17 mouse cellular contexts compared by ENCODE assay signal in genomic region chr7:142488053-142488452, GRCm38 (mm10). TPM values are rescaled to one million over a fixed set of nuclear protein-coding genes. Genes with fewer than 3 reads are reported as not detected.
A peak's percentile ranks its signal among the peaks of the same experiment; 100 is the strongest.
DNase-seq lines count a peak whose midpoint lies in the region; ATAC-seq and TF ChIP-seq lines count a peak whose summit lies in the region.
"Had no signal": no experiment of that assay in that cellular context is flagged by ENCODE, and none has a peak within 500 bp of the region (broad histone marks: within the 10 kb centered on the region; RNA-seq: fewer than 3 reads in every experiment).

No protein-coding gene starts in this region.

- peaks cover 35% of the 10 kb centered on the region for H3K4me1 ChIP-seq in kidney, embryonic 15.5 days
- peaks cover 53% of the 10 kb centered on the region for H3K4me1 ChIP-seq in embryonic facial prominence, embryonic 13.5 days
- peaks cover 25% of the 10 kb centered on the region for H3K4me1 ChIP-seq in neural tube, embryonic 13.5 days (replicated peaks)

- no peaks in the 10 kb centered on the region for H3K9me3 ChIP-seq in kidney, embryonic 15.5 days (replicated peaks)
- H3K9me3 ChIP-seq in embryonic facial prominence, embryonic 13.5 days: no peaks in the 10 kb centered on the region
- no peaks in the 10 kb centered on the region for H3K9me3 ChIP-seq in neural tube, embryonic 13.5 days
- H3K9me3 ChIP-seq: forebrain, embryonic 13.5 days; neural tube, embryonic 12.5 days had no signal

- no peak overlapping the region for H3K9ac ChIP-seq in kidney, embryonic 15.5 days
- peak overlapping the region; percentile 28; the same call in 1 of the 2 replicates for H3K9ac ChIP-seq in embryonic facial prominence, embryonic 13.5 days
- H3K9ac ChIP-seq in neural tube, embryonic 13.5 days: no peak overlapping the region
- H3K9ac ChIP-seq: forebrain, embryonic 13.5 days; neural tube, embryonic 12.5 days had no signal

- H3K4me2 ChIP-seq in kidney, embryonic 15.5 days: no peak overlapping the region
- no peak overlapping the region for H3K4me2 ChIP-seq in embryonic facial prominence, embryonic 13.5 days
- no peak overlapping the region for H3K4me2 ChIP-seq in neural tube, embryonic 13.5 days

- H3K4me3 ChIP-seq in gastrocnemius, adult 2 months: peak overlapping the region; percentile 58; the same call in 1 of the 2 replicates
- H3K4me3 ChIP-seq in kidney, embryonic 15.5 days (replicated peaks): no peak overlapping the region
- H3K4me3 ChIP-seq in embryonic facial prominence, embryonic 13.5 days: no peak overlapping the region
- no peak overlapping the region for H3K4me3 ChIP-seq in neural tube, embryonic 13.5 days
- H3K4me3 ChIP-seq: forebrain, embryonic 13.5 days; neural tube, embryonic 12.5 days had no signal

- no peak for ATAC-seq in kidney, embryonic 15.5 days (replicated peaks; ENCODE audit: low FRiP score)
- ATAC-seq in embryonic facial prominence, embryonic 13.5 days (ENCODE audit: insufficient number of reproducible peaks, insufficient read depth, low FRiP score, low TSS enrichment, low read depth): no peak
- no peak for ATAC-seq in neural tube, embryonic 13.5 days (ENCODE audit: low read depth)

- H3K27me3 ChIP-seq in kidney, embryonic 15.5 days: no peaks in the 10 kb centered on the region
- H3K27me3 ChIP-seq in embryonic facial prominence, embryonic 13.5 days: no peaks in the 10 kb centered on the region
- H3K27me3 ChIP-seq in neural tube, embryonic 13.5 days: peaks cover 3% of the 10 kb centered on the region; the same call in 1 of the 2 replicates
- H3K27me3 ChIP-seq: forebrain, embryonic 13.5 days had no signal

- DNase-seq in gastrocnemius, adult 2 months: no peak
- no peak for DNase-seq in gastrocnemius, adult 18-20 months (ENCODE audit: low spot score)
- DNase-seq in kidney, postnatal 36 days: no peak
- no peak for DNase-seq in adrenal gland, adult 18-20 months (ENCODE audit: low spot score in 2 of 2)
- no peak for DNase-seq in layer of hippocampus, postnatal 10 days (ENCODE audit: low spot score in 2 of 2)
- DNase-seq: cerebellum, adult 11-12 months; lung, adult 18-20 months; thymus, adult 2 months had no signal

- no peak for TF ChIP-seq CTCF in gastrocnemius, adult 2 months (IDR thresholded peaks at IDR 0.05)

- 78% methylated on average over 3 of the region's 3 CpGs for WGBS in kidney, embryonic 15.5 days
- 89% methylated on average over 3 of the region's 3 CpGs for WGBS in embryonic facial prominence, embryonic 13.5 days
- WGBS in neural tube, embryonic 13.5 days: 85% methylated on average over 3 of the region's 3 CpGs

- H3K27ac ChIP-seq in gastrocnemius, adult 2 months: peak overlapping the region; percentile 98
- H3K27ac ChIP-seq in kidney, embryonic 15.5 days: peak overlapping the region; percentile 66
- peak overlapping the region; percentile 94 for H3K27ac ChIP-seq in embryonic facial prominence, embryonic 13.5 days
- peak overlapping the region; percentile 78; the same call in 1 of the 2 replicates for H3K27ac ChIP-seq in neural tube, embryonic 13.5 days (replicated peaks)
- H3K27ac ChIP-seq: forebrain, embryonic 13.5 days; neural tube, embryonic 12.5 days had no signal

- H3K36me3 ChIP-seq in kidney, embryonic 15.5 days: peaks cover 88% of the 10 kb centered on the region
- peaks cover 17% of the 10 kb centered on the region; the same call in 1 of the 2 replicates for H3K36me3 ChIP-seq in embryonic facial prominence, embryonic 13.5 days
- no peaks in the 10 kb centered on the region for H3K36me3 ChIP-seq in neural tube, embryonic 13.5 days
- H3K36me3 ChIP-seq: neural tube, embryonic 12.5 days had no signal

- intact Hi-C loops in gastrocnemius, adult 2 months (cut with DNase I): loop anchor here (5.0 kb wide), 1 partner anchor 94 kb away; no protein-coding TSS in a partner anchor

RNA-seq across cellular contexts. Expression of gene Tnnt3, which starts 10.6 kb away (rescaled TPM):
- total RNA-seq in gastrocnemius, adult 2 months (2021): over 10,000 TPM; 28,899 to 38,022 TPM
- over 10,000 TPM; 35,269 to 35,976 TPM for total RNA-seq in gastrocnemius, adult 18-20 months (2021)
- polyA plus RNA-seq in kidney, embryonic 15.5 days (2015; fragmentation: Nextera tagmentation; extraction: Ambion mirVana): 23.5 and 46.2 TPM in 2 replicates
- 3.8 and 5.8 TPM in 2 replicates for polyA plus RNA-seq in embryonic facial prominence, embryonic 13.5 days (2015; fragmentation: Nextera tagmentation; extraction: Ambion mirVana)
- polyA plus RNA-seq in neural tube, embryonic 13.5 days (2015; fragmentation: Nextera tagmentation; extraction: Ambion mirVana): 2.4 and 8.4 TPM in 2 replicates
- total RNA-seq in adrenal gland, adult 18-20 months (2021): 10 to 100 TPM in 1 of 2 experiments, under 1 TPM in 1; 0.83 to 16.2 TPM
- total RNA-seq in layer of hippocampus, postnatal 10 days (2021): under 1 TPM; 0.82 to 0.96 TPM
- total RNA-seq: left cerebral cortex, postnatal 25 days had no signal

RNA-seq across cellular contexts. Expression of gene Lsp1, which starts 27.4 kb away (rescaled TPM):
- 10 to 100 TPM; 25.8 to 47.3 TPM for total RNA-seq in gastrocnemius, adult 2 months (2021)
- 10 to 100 TPM; 30.3 to 38.4 TPM for total RNA-seq in gastrocnemius, adult 18-20 months (2021)
- polyA plus RNA-seq in kidney, embryonic 15.5 days (2015; fragmentation: Nextera tagmentation; extraction: Ambion mirVana): 115 and 139 TPM in 2 replicates
- 28.5 and 29.2 TPM in 2 replicates for polyA plus RNA-seq in embryonic facial prominence, embryonic 13.5 days (2015; fragmentation: Nextera tagmentation; extraction: Ambion mirVana)
- 9.3 and 15.8 TPM in 2 replicates for polyA plus RNA-seq in neural tube, embryonic 13.5 days (2015; fragmentation: Nextera tagmentation; extraction: Ambion mirVana)
- total RNA-seq in adrenal gland, adult 18-20 months (2021): 10 to 100 TPM; 17.0 to 24.2 TPM
- total RNA-seq in layer of hippocampus, postnatal 10 days (2021): 1 to 10 TPM; 3.6 to 5.0 TPM

RNA-seq across cellular contexts. Expression of gene Mrpl23, which starts 44.4 kb away (rescaled TPM):
- 1 to 10 TPM in 1 of 2 experiments, under 1 TPM in 1; 0.89 to 1.4 TPM for total RNA-seq in gastrocnemius, adult 2 months (2021)
- total RNA-seq in gastrocnemius, adult 18-20 months (2021): 1 to 10 TPM; 1.7 to 1.9 TPM
- 25.8 and 26.8 TPM in 2 replicates for polyA plus RNA-seq in kidney, embryonic 15.5 days (2015; fragmentation: Nextera tagmentation; extraction: Ambion mirVana)
- polyA plus RNA-seq in embryonic facial prominence, embryonic 13.5 days (2015; fragmentation: Nextera tagmentation; extraction: Ambion mirVana): 36.0 and 36.7 TPM in 2 replicates
- polyA plus RNA-seq in neural tube, embryonic 13.5 days (2015; fragmentation: Nextera tagmentation; extraction: Ambion mirVana): 14.0 and 14.8 TPM in 2 replicates
- total RNA-seq in adrenal gland, adult 18-20 months (2021): 1 to 10 TPM; 2.9 to 3.0 TPM
- 10 to 100 TPM in 1 of 2 experiments, 1 to 10 TPM in 1; 8.4 to 12.9 TPM for total RNA-seq in layer of hippocampus, postnatal 10 days (2021)

RNA-seq across cellular contexts. Expression of gene Tnni2, which starts 46.4 kb away (rescaled TPM):
- total RNA-seq in gastrocnemius, adult 2 months (2021): over 10,000 TPM; 15,929 to 19,962 TPM
- over 10,000 TPM; 19,257 to 20,060 TPM for total RNA-seq in gastrocnemius, adult 18-20 months (2021)
- 19.0 and 45.8 TPM in 2 replicates for polyA plus RNA-seq in kidney, embryonic 15.5 days (2015; fragmentation: Nextera tagmentation; extraction: Ambion mirVana)
- polyA plus RNA-seq in embryonic facial prominence, embryonic 13.5 days (2015; fragmentation: Nextera tagmentation; extraction: Ambion mirVana): 7.7 and 8.4 TPM in 2 replicates
- polyA plus RNA-seq in neural tube, embryonic 13.5 days (2015; fragmentation: Nextera tagmentation; extraction: Ambion mirVana): 2.2 and 8.9 TPM in 2 replicates
- total RNA-seq in adrenal gland, adult 18-20 months (2021): 10 to 100 TPM in 1 of 2 experiments, under 1 TPM in 1; 0.83 to 10.2 TPM
- not detected for total RNA-seq in layer of hippocampus, postnatal 10 days (2021)
- total RNA-seq: left cerebral cortex, postnatal 25 days had no signal

RNA-seq across cellular contexts. Expression of gene Syt8, which starts 53.4 kb away (rescaled TPM):
- total RNA-seq in gastrocnemius, adult 2 months (2021): not detected
- not detected for total RNA-seq in gastrocnemius, adult 18-20 months (2021)
- polyA plus RNA-seq in kidney, embryonic 15.5 days (2015; fragmentation: Nextera tagmentation; extraction: Ambion mirVana): 0.62 and 1.3 TPM in 2 replicates
- 0.37 and 0.66 TPM in 2 replicates for polyA plus RNA-seq in embryonic facial prominence, embryonic 13.5 days (2015; fragmentation: Nextera tagmentation; extraction: Ambion mirVana)
- 0.39 TPM in 1 of 2 replicates, not detected in the other for polyA plus RNA-seq in neural tube, embryonic 13.5 days (2015; fragmentation: Nextera tagmentation; extraction: Ambion mirVana)
- total RNA-seq in adrenal gland, adult 18-20 months (2021): not detected
- not detected for total RNA-seq in layer of hippocampus, postnatal 10 days (2021)
- total RNA-seq: adrenal gland, postnatal 4 days; gastrocnemius, adult 8-10 months; hematopoietic stem cell, adult 5-6 weeks; left cerebral cortex, postnatal 25 days had no signal
- polyA plus RNA-seq: forebrain, embryonic 13.5 days had no signal

Comparison
In these comparisons a context has a peak if more than half of its experiments do, and no peak if none do; other contexts are left out.
1. RNA of gene Tnnt3, which starts 10.6 kb away (total RNA-seq): 28,899 to 38,022 TPM in gastrocnemius, adult 2 months and 35,269 to 35,976 TPM in gastrocnemius, adult 18-20 months; 0.83 to 16.2 TPM in adrenal gland, adult 18-20 months and 0.82 to 0.96 TPM in layer of hippocampus, postnatal 10 days; every median in the first group is over 1,000 times any median in the second.
2. Peak in every context shown above with its lines, with median percentiles within 50 percentile points of each other: H3K27ac ChIP-seq.